In genomic region chr12:76311951-76312350, GRCm38 (mm10) we compare ENCODE assay signal across 19 mouse cellular contexts. TPM values are rescaled to one million over a fixed set of nuclear protein-coding genes. Genes with fewer than 3 reads are reported as not detected.
DNase-seq lines count a peak whose midpoint lies in the region; ATAC-seq and TF ChIP-seq lines count a peak whose summit lies in the region.
"Had no signal": no experiment of that assay in that cellular context is flagged by ENCODE, and none has a peak within 500 bp of the region (broad histone marks: within the 10 kb centered on the region; RNA-seq: fewer than 3 reads in every experiment).

No protein-coding gene starts in this region.

- H3K36me3 ChIP-seq in heart, postnatal 0 days (replicated peaks; ENCODE audit: control insufficient read depth, insufficient read depth, low read length) = peaks cover 24% of the 10 kb centered on the region
- H3K36me3 ChIP-seq in heart, embryonic 12.5 days = peaks cover 31% of the 10 kb centered on the region
- H3K36me3 ChIP-seq in midbrain, embryonic 10.5 days = peaks cover 74% of the 10 kb centered on the region
- no peaks in the 10 kb centered on the region; the same call in 1 of the 2 replicates for H3K36me3 ChIP-seq in midbrain, embryonic 16.5 days (ENCODE audit: control insufficient read depth, insufficient read depth, low read length)
- H3K36me3 ChIP-seq in intestine, postnatal 0 days (ENCODE audit: control insufficient read depth, insufficient read depth) = peaks cover 26% of the 10 kb centered on the region
- peaks cover 6% of the 10 kb centered on the region for H3K36me3 ChIP-seq in stomach, postnatal 0 days (ENCODE audit: control insufficient read depth, insufficient read depth, low read length)

- H3K9me3 ChIP-seq in heart, postnatal 0 days (replicated peaks; ENCODE audit: control insufficient read depth, low read length) = no peaks in the 10 kb centered on the region
- H3K9me3 ChIP-seq in heart, embryonic 12.5 days (replicated peaks) = no peaks in the 10 kb centered on the region
- H3K9me3 ChIP-seq in midbrain, embryonic 10.5 days (replicated peaks) = no peaks in the 10 kb centered on the region
- no peaks in the 10 kb centered on the region for H3K9me3 ChIP-seq in midbrain, embryonic 16.5 days (replicated peaks; ENCODE audit: control insufficient read depth, low read length, poor library complexity, severe bottlenecking)
- H3K9me3 ChIP-seq in intestine, postnatal 0 days (ENCODE audit: control insufficient read depth) = no peaks in the 10 kb centered on the region
- H3K9me3 ChIP-seq in stomach, postnatal 0 days (ENCODE audit: control insufficient read depth, low read length) = no peaks in the 10 kb centered on the region
- H3K9me3 ChIP-seq: forebrain, embryonic 10.5 days; hindbrain, embryonic 10.5 days; liver, embryonic 13.5 days; midbrain, embryonic 12.5 days had no signal

- WGBS in heart, postnatal 0 days = 71% methylated on average over 8 of the region's 8 CpGs
- WGBS in heart, embryonic 12.5 days = 69% methylated on average over 8 of the region's 8 CpGs
- WGBS in midbrain, embryonic 10.5 days = 93% methylated on average over 8 of the region's 8 CpGs
- 88% methylated on average over 8 of the region's 8 CpGs for WGBS in midbrain, embryonic 16.5 days
- whole genome bisulfite sequencing in intestine, postnatal 0 days = 65% methylated on average over 8 of the region's 8 CpGs
- WGBS in stomach, postnatal 0 days = 57% methylated on average over 8 of the region's 8 CpGs

- TF ChIP-seq CTCF in heart, postnatal 0 days (IDR thresholded peaks at IDR 0.05; ENCODE audit: low read depth) = no peak
- TF ChIP-seq CTCF in intestine, postnatal 0 days (IDR thresholded peaks at IDR 0.05; ENCODE audit: low read depth) = no peak
- no peak for TF ChIP-seq CTCF in stomach, postnatal 0 days (IDR thresholded peaks at IDR 0.05; ENCODE audit: low read depth)

- peaks cover 8% of the 10 kb centered on the region for H3K4me1 ChIP-seq in heart, postnatal 0 days (ENCODE audit: control insufficient read depth, insufficient read depth)
- H3K4me1 ChIP-seq in heart, embryonic 12.5 days (replicated peaks) = peaks cover 48% of the 10 kb centered on the region
- no peaks in the 10 kb centered on the region for H3K4me1 ChIP-seq in midbrain, embryonic 10.5 days
- H3K4me1 ChIP-seq in midbrain, embryonic 16.5 days (ENCODE audit: control insufficient read depth, insufficient read depth, low read length) = no peaks in the 10 kb centered on the region
- H3K4me1 ChIP-seq in intestine, postnatal 0 days (replicated peaks; ENCODE audit: control insufficient read depth, insufficient read depth, low read length) = 0 out of 2 replicates have a peak, but pooled peaks cover 4% of the 10 kb centered on the region
- no peaks in the 10 kb centered on the region for H3K4me1 ChIP-seq in stomach, postnatal 0 days (replicated peaks; ENCODE audit: control insufficient read depth, insufficient read depth)

- no peak overlapping the region for H3K4me3 ChIP-seq in heart, postnatal 0 days (ENCODE audit: low read depth, low read length)
- no peak overlapping the region for H3K4me3 ChIP-seq in heart, embryonic 12.5 days
- H3K4me3 ChIP-seq in midbrain, embryonic 10.5 days = no peak overlapping the region
- H3K4me3 ChIP-seq in midbrain, embryonic 16.5 days (ENCODE audit: low read depth, low read length) = no peak overlapping the region
- H3K4me3 ChIP-seq in intestine, postnatal 0 days (ENCODE audit: low read depth, low read length) = no peak overlapping the region
- H3K4me3 ChIP-seq in stomach, postnatal 0 days (ENCODE audit: low read depth, low read length) = no peak overlapping the region
- H3K4me3 ChIP-seq: forebrain, embryonic 10.5 days; hindbrain, embryonic 10.5 days; left cerebral cortex, adult 2 months; liver, embryonic 13.5 days; midbrain, embryonic 12.5 days had no signal

- H3K27me3 ChIP-seq in heart, postnatal 0 days (ENCODE audit: control insufficient read depth, insufficient read depth, low read length) = no peaks in the 10 kb centered on the region
- no peaks in the 10 kb centered on the region for H3K27me3 ChIP-seq in heart, embryonic 12.5 days (replicated peaks)
- H3K27me3 ChIP-seq in midbrain, embryonic 10.5 days (ENCODE audit: low read depth, poor library complexity, severe bottlenecking) = no peaks in the 10 kb centered on the region
- no peaks in the 10 kb centered on the region for H3K27me3 ChIP-seq in midbrain, embryonic 16.5 days (ENCODE audit: control insufficient read depth, insufficient read depth, low read depth, low read length)
- H3K27me3 ChIP-seq in intestine, postnatal 0 days (replicated peaks; ENCODE audit: control insufficient read depth, insufficient read depth, low read length) = no peaks in the 10 kb centered on the region
- no peaks in the 10 kb centered on the region for H3K27me3 ChIP-seq in stomach, postnatal 0 days (ENCODE audit: control insufficient read depth, insufficient read depth, low read length)
- H3K27me3 ChIP-seq: liver, embryonic 13.5 days; midbrain, embryonic 12.5 days had no signal

- TF ChIP-seq EP300 in heart, postnatal 0 days (IDR thresholded peaks at IDR 0.05; ENCODE audit: low read depth) = no peak
- TF ChIP-seq EP300 in stomach, postnatal 0 days (optimal IDR thresholded peaks at IDR 0.05) = no peak

- no peak overlapping the region for H3K9ac ChIP-seq in heart, postnatal 0 days (replicated peaks; ENCODE audit: low read depth, low read length)
- no peak overlapping the region for H3K9ac ChIP-seq in heart, embryonic 12.5 days
- H3K9ac ChIP-seq in midbrain, embryonic 16.5 days (ENCODE audit: low read depth, low read length) = no peak overlapping the region
- no peak overlapping the region for H3K9ac ChIP-seq in intestine, postnatal 0 days (ENCODE audit: low read depth, low read length)
- H3K9ac ChIP-seq in stomach, postnatal 0 days (ENCODE audit: low read length) = no peak overlapping the region
- H3K9ac ChIP-seq: liver, embryonic 13.5 days; midbrain, embryonic 12.5 days had no signal

- ATAC-seq in heart, postnatal 0 days (ENCODE audit: insufficient read depth, low read depth) = 0 out of 2 replicates have a peak, but pooled peaks have one; percentile 12
- no peak for ATAC-seq in heart, embryonic 12.5 days (ENCODE audit: insufficient number of reproducible peaks, low FRiP score)
- no peak for ATAC-seq in midbrain, embryonic 16.5 days
- peak; percentile 89 for ATAC-seq in intestine, postnatal 0 days
- ATAC-seq in stomach, postnatal 0 days (ENCODE audit: low FRiP score, low TSS enrichment) = peak; percentile 96

- DNase-seq in heart, postnatal 0 days (ENCODE audit: low spot score) = no peak
- no peak for DNase-seq in midbrain, embryonic 10.5 days (ENCODE audit: low spot score)
- peak; percentile 63 for DNase-seq in stomach, postnatal 0 days (ENCODE audit: low spot score)
- no peak for DNase-seq in cerebellum, postnatal 10 days
- no peak for DNase-seq in right cerebral cortex, adult 2 months (ENCODE audit: low spot score in 2 of 2)
- DNase-seq: adrenal gland, adult 8-10 months; cerebellum, postnatal 14 days; gastrocnemius, postnatal 36 days; kidney, adult 18-20 months; liver, embryonic 13.5 days; right cerebral cortex, postnatal 4 days; thymus, postnatal 36 days had no signal

- H3K27ac ChIP-seq in heart, postnatal 0 days (ENCODE audit: low read depth) = no peak overlapping the region
- no peak overlapping the region for H3K27ac ChIP-seq in heart, embryonic 12.5 days (ENCODE audit: poor library complexity, severe bottlenecking)
- H3K27ac ChIP-seq in midbrain, embryonic 10.5 days (replicated peaks) = peak overlapping the region; percentile 25; the same call in 1 of the 2 replicates
- H3K27ac ChIP-seq in midbrain, embryonic 16.5 days (ENCODE audit: low read length) = no peak overlapping the region
- no peak overlapping the region for H3K27ac ChIP-seq in intestine, postnatal 0 days (ENCODE audit: low read depth, low read length)
- H3K27ac ChIP-seq in stomach, postnatal 0 days (replicated peaks) = peak overlapping the region; percentile 73
- H3K27ac ChIP-seq: forebrain, embryonic 10.5 days; hindbrain, embryonic 10.5 days; left cerebral cortex, adult 2 months; midbrain, embryonic 12.5 days had no signal

- H3K4me2 ChIP-seq in heart, postnatal 0 days (ENCODE audit: low read depth, low read length) = no peak overlapping the region
- H3K4me2 ChIP-seq in heart, embryonic 12.5 days = no peak overlapping the region
- H3K4me2 ChIP-seq in midbrain, embryonic 16.5 days (ENCODE audit: low read length) = no peak overlapping the region
- 0 out of 2 replicates have a peak overlapping the region, but pooled peaks have one; percentile 6 for H3K4me2 ChIP-seq in intestine, postnatal 0 days (replicated peaks; ENCODE audit: low read depth)
- H3K4me2 ChIP-seq in stomach, postnatal 0 days (replicated peaks; ENCODE audit: low read depth) = no peak overlapping the region
- H3K4me2 ChIP-seq: liver, embryonic 13.5 days; midbrain, embryonic 12.5 days had no signal

RNA-seq across cellular contexts. Expression of gene Akap5, which starts 12.7 kb away (rescaled TPM):
- 0.50 and 3.7 TPM in 2 replicates for total RNA-seq in heart, postnatal 0 days (2014; rRNA removed; ENCODE audit: low replicate concordance)
- polyA plus RNA-seq in heart, postnatal 0 days (2015; fragmentation: Nextera tagmentation; extraction: Ambion mirVana) = 1.1 TPM in 2 replicates
- 8.5 and 9.1 TPM in 2 replicates for polyA plus RNA-seq in heart, embryonic 12.5 days (2016; fragmentation: Nextera tagmentation; extraction: Ambion mirVana)
- 2.5 and 4.7 TPM in 2 replicates for polyA plus RNA-seq in midbrain, embryonic 10.5 days (2016; fragmentation: Nextera tagmentation; extraction: Ambion mirVana)
- 10.6 and 11.6 TPM in 2 replicates for polyA plus RNA-seq in midbrain, embryonic 16.5 days (2015; fragmentation: Nextera tagmentation; extraction: Ambion mirVana)
- polyA plus RNA-seq in intestine, postnatal 0 days (2015; fragmentation: Nextera tagmentation; extraction: Ambion mirVana) = 0.85 and 1.1 TPM in 2 replicates
- polyA plus RNA-seq in stomach, postnatal 0 days (2015; fragmentation: Nextera tagmentation; extraction: Ambion mirVana) = 2.0 and 2.2 TPM in 2 replicates

RNA-seq across cellular contexts. Expression of gene Mthfd1, which starts 56.9 kb away (rescaled TPM):
- total RNA-seq in heart, postnatal 0 days (2014; rRNA removed; ENCODE audit: low replicate concordance) = 18.3 and 23.8 TPM in 2 replicates
- polyA plus RNA-seq in heart, postnatal 0 days (2015; fragmentation: Nextera tagmentation; extraction: Ambion mirVana) = 20.8 and 23.8 TPM in 2 replicates
- 48.0 and 48.6 TPM in 2 replicates for polyA plus RNA-seq in heart, embryonic 12.5 days (2016; fragmentation: Nextera tagmentation; extraction: Ambion mirVana)
- polyA plus RNA-seq in midbrain, embryonic 10.5 days (2016; fragmentation: Nextera tagmentation; extraction: Ambion mirVana) = 82.4 and 91.8 TPM in 2 replicates
- 28.2 and 35.2 TPM in 2 replicates for polyA plus RNA-seq in midbrain, embryonic 16.5 days (2015; fragmentation: Nextera tagmentation; extraction: Ambion mirVana)
- 18.4 and 18.5 TPM in 2 replicates for polyA plus RNA-seq in intestine, postnatal 0 days (2015; fragmentation: Nextera tagmentation; extraction: Ambion mirVana)
- polyA plus RNA-seq in stomach, postnatal 0 days (2015; fragmentation: Nextera tagmentation; extraction: Ambion mirVana) = 28.9 and 29.6 TPM in 2 replicates

RNA-seq across cellular contexts. Expression of gene Zbtb25, which starts 57.5 kb away (rescaled TPM):
- total RNA-seq in heart, postnatal 0 days (2014; rRNA removed; ENCODE audit: low replicate concordance) = 8.1 and 26.1 TPM in 2 replicates
- polyA plus RNA-seq in heart, postnatal 0 days (2015; fragmentation: Nextera tagmentation; extraction: Ambion mirVana) = 8.6 and 10.4 TPM in 2 replicates
- 13.0 and 15.4 TPM in 2 replicates for polyA plus RNA-seq in heart, embryonic 12.5 days (2016; fragmentation: Nextera tagmentation; extraction: Ambion mirVana)
- polyA plus RNA-seq in midbrain, embryonic 10.5 days (2016; fragmentation: Nextera tagmentation; extraction: Ambion mirVana) = 18.2 and 19.0 TPM in 2 replicates
- polyA plus RNA-seq in midbrain, embryonic 16.5 days (2015; fragmentation: Nextera tagmentation; extraction: Ambion mirVana) = 14.7 and 15.7 TPM in 2 replicates
- 4.3 and 5.2 TPM in 2 replicates for polyA plus RNA-seq in intestine, postnatal 0 days (2015; fragmentation: Nextera tagmentation; extraction: Ambion mirVana)
- 7.0 and 7.4 TPM in 2 replicates for polyA plus RNA-seq in stomach, postnatal 0 days (2015; fragmentation: Nextera tagmentation; extraction: Ambion mirVana)

RNA-seq across cellular contexts. Expression of gene Zbtb1, which starts 58.1 kb away (rescaled TPM):
- total RNA-seq in heart, postnatal 0 days (2014; rRNA removed; ENCODE audit: low replicate concordance) = 2.8 and 5.0 TPM in 2 replicates
- 4.4 and 4.6 TPM in 2 replicates for polyA plus RNA-seq in heart, postnatal 0 days (2015; fragmentation: Nextera tagmentation; extraction: Ambion mirVana)
- 9.9 and 10.4 TPM in 2 replicates for polyA plus RNA-seq in heart, embryonic 12.5 days (2016; fragmentation: Nextera tagmentation; extraction: Ambion mirVana)
- 7.2 and 7.9 TPM in 2 replicates for polyA plus RNA-seq in midbrain, embryonic 10.5 days (2016; fragmentation: Nextera tagmentation; extraction: Ambion mirVana)
- polyA plus RNA-seq in midbrain, embryonic 16.5 days (2015; fragmentation: Nextera tagmentation; extraction: Ambion mirVana) = 3.1 and 3.4 TPM in 2 replicates
- polyA plus RNA-seq in intestine, postnatal 0 days (2015; fragmentation: Nextera tagmentation; extraction: Ambion mirVana) = 3.3 and 3.4 TPM in 2 replicates
- 4.8 and 5.0 TPM in 2 replicates for polyA plus RNA-seq in stomach, postnatal 0 days (2015; fragmentation: Nextera tagmentation; extraction: Ambion mirVana)

Comparison
In these comparisons a context has a peak if more than half of its experiments do, and no peak if none do; other contexts are left out.
1. ATAC-seq: peak in heart, postnatal 0 days (single experiment), intestine, postnatal 0 days (single experiment) and stomach, postnatal 0 days (single experiment); none in heart, embryonic 12.5 days (single experiment) and midbrain, embryonic 16.5 days (single experiment).
2. H3K27ac ChIP-seq: peak in midbrain, embryonic 10.5 days (single experiment) and stomach, postnatal 0 days (single experiment); none in heart, postnatal 0 days (single experiment), heart, embryonic 12.5 days (single experiment), midbrain, embryonic 16.5 days (single experiment) and intestine, postnatal 0 days (single experiment).